Mouse (Mus musculus) B cell, adult (primary cell): Measurements from ENCODE around the gene Atf2. TPM values are rescaled to one million over a fixed set of nuclear protein-coding genes. Genes with fewer than 3 reads are reported as not detected.

ENCODE experiments used
- total RNA-seq: library from RNA; stranded (reverse); gene quantifications from 4 replicates; pipeline ENCODE4 v1.2.4, GENCODE M21; 2023; ENCODE audit not compliant: inconsistent age

The Atf2 gene
- total RNA-seq = 64.5 to 81.6 TPM (median 67.9 TPM) in 4 replicates

GRCm38 (mm10) chr2:73892464-73893296 is at the start of gene Atf2:
Gene Atf2, minus strand, starts transcription at chr2:73892639.

GRCm38 (mm10) chr2:73911175-73911700 is 18.8 kb upstream of the Atf2 start, which contains the start of gene Atp5g3:
Gene Atp5g3, minus strand, starts transcription at chr2:73911326.

GRCm38 (mm10) chr2:73774786-73775682 is 117.4 kb downstream of the Atf2 start, which contains the start of gene Chn1:
Gene Chn1, minus strand, starts transcription at chr2:73775346.

Other genes with a start within 250 kb of the Atf2 start
- not detected in 4 replicates for gene Chn1, start 117.3 kb downstream of the Atf2 start, total RNA-seq
- 156 to 196 TPM (median 181 TPM) in 4 replicates for gene Atp5g3, start 18.7 kb upstream of the Atf2 start, total RNA-seq